Mouse (Mus musculus) thymus, postnatal 10 days (tissue): ENCODE results near the gene Adamts4.

Source experiments
- DNase-seq, 2 experiments: peaks; one replicate each; pipeline ENCODE4 v3.0.0; 2021; ENCODE audit warnings: low spot score in 2 of 2

Adamts4 gene

GRCm38 (mm10) chr1:171249913-171250600, at the start of gene Adamts4:
Adamts4 (plus strand) TSS chr1:171250421.
- no peak for DNase-seq

GRCm38 (mm10) chr1:171200769-171201168, 49.5 kb upstream of the Adamts4 start:
- no peak for DNase-seq

GRCm38 (mm10) chr1:171203471-171204248, 46.6 kb upstream of the Adamts4 start:
- DNase-seq = no peak

DNA sequence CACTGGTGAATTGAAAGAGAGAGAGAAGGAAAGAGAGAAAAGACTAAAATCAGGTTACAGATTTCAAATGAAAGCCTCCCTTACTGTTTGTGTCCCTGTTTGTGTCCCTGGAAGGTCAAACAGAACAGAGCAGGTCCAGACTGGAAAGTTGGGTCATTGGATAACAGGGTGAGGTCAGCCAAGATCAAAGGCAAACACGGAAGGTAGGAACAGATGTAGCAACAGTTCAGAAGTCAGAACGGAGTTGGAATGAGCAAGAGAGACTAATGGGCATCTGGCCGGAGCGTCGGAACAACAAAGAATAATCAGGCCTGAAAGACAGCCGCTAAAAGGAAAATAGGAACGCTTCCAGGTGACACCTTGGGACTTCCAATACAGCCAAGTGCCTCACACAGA, 46.0 kb upstream of the Adamts4 start:
- DNase-seq = no peak

- DNase-seq = no peak
Observed at GRCm38 (mm10) chr1:171205704-171206493, 44.3 kb upstream of the Adamts4 start.

DNA sequence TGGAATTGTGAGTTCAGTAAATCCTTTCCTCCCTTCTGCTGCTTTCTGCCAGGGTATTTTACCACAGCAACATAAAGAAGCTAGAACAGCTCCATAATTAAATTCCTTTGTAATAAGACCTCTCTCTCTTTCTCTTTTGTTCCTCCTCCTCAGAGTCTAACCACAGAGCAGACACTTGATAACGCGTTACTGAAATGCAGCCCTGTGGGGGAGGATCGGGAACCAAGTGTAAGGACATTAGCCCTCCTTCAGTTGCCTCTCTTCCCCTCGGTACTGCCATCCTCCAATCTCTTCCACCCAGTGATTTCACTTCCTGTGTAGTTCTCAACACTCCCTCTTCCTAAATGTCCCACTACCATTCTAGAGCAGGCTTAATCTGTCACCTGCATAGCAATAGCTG, 40.8 kb upstream of the Adamts4 start:
- DNase-seq = no peak

DNA sequence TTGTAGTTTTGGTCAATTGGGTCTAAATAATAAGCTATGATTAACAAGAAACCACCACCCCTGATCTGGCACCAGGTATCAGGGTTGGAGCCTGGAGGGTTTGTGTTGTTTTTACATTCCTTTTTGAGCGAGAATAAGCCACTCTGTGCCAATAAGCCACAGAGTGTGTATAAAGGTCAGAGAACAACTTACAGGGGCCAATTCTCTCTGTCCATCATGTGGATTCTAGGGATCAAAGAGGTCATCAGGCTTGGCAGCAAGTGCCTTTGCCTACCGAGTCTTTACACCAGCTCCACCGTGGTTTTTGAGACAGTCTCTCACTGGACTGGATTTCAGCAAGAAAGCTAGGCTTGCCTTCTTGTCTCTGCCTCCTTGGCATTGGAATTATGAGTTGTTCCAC, 37.4 kb upstream of the Adamts4 start:
- DNase-seq = no peak

- no peak for DNase-seq
Observed at GRCm38 (mm10) chr1:171213801-171214496, 36.3 kb upstream of the Adamts4 start, which contains the start of gene Nr1i3. Nr1i3 (plus strand) TSS chr1:171213970.

DNA sequence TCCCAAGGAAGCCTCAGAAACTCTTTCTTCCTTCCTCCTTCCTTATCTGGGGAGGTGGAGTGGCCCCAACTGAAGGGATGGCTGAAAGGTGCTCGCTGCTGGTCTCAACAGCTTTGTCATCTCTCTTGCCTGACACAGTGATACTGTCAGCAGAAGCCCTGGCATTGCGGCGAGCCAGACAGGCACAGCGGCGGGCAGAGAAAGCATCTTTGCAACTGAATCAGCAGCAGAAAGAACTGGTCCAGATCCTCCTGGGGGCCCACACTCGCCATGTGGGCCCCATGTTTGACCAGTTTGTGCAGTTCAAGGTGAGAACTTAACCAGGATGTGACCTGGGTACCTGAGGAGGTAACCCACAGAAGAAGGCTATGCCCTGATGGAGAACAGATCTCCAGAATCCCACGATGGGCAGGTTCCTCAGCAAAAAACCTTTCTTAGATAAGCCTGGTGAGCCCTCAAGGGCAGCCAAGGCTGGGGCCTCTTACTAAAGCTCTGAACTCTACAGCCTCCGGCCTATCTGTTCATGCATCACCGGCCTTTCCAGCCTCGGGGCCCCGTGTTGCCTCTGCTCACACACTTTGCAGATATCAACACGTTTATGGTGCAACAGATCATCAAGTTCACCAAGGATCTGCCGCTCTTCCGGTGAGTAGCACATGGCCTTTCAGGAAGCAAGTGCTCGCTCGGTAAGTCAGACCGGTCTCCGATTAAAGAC, 33.8 kb upstream of the Adamts4 start:
- DNase-seq = no peak

DNA sequence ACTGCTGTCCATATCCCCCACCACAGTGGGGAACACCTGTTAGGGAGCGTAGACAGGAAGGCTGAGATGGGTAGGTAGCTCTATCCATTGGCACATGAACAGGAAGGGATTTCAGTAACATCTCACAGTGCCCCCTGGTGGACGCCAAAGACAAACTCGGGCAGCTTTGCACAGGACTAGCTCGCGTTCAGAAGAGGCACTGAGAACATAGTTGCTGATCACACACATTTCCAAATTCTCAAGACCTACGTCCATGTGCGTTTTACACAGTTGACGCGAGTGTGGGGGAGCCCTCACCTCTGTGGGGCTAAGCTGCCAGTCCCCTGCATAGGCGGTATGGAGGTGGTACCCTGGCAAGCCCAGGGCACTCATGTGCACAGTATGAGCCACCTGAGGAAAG, 29.4 kb upstream of the Adamts4 start:
- peak; percentile 63 to 86 for DNase-seq

DNA sequence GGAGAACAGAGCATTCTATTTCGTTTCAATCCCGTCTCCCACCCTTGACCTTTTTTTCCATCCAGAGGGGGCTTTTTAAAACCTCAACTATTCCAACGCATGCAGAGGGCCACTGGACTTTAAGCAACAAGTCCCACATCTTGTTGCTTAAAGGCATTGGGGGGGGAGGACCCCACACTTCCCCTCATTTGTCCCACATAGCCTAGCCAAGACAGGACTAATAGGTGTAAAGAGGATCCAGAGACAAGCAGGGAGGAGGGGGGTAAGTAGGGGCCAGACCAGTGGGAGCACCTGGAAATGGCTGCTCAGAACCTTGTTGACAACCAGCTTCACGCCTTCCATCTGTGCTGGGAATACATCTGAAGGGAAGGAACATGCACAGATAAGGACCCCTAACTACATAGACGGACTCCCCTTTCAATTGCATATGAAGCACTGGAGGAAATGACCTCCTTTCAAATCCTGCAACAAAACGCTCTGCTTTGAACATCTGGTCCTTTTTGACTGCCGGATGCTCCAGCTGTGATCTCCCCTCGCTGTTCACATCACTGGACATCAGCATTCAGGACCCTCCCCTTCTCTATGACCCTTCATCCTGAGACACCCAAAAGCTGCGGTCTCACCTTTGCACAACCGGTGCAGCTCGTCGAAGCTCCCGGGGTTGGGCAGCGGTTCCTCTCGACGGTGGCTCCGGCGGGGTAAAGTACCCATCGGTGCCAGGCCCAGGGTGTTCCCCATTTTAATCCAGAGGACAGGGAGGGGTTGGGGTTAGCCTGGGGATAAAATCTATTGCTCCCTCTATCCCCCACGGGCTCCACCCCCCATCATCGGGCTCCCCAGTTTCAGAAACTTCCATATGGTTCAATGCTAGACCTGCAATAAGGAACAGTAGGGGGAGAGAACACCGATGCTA, 28.7 kb upstream of the Adamts4 start:
- peak; percentile 22 to 31 for DNase-seq

DNA sequence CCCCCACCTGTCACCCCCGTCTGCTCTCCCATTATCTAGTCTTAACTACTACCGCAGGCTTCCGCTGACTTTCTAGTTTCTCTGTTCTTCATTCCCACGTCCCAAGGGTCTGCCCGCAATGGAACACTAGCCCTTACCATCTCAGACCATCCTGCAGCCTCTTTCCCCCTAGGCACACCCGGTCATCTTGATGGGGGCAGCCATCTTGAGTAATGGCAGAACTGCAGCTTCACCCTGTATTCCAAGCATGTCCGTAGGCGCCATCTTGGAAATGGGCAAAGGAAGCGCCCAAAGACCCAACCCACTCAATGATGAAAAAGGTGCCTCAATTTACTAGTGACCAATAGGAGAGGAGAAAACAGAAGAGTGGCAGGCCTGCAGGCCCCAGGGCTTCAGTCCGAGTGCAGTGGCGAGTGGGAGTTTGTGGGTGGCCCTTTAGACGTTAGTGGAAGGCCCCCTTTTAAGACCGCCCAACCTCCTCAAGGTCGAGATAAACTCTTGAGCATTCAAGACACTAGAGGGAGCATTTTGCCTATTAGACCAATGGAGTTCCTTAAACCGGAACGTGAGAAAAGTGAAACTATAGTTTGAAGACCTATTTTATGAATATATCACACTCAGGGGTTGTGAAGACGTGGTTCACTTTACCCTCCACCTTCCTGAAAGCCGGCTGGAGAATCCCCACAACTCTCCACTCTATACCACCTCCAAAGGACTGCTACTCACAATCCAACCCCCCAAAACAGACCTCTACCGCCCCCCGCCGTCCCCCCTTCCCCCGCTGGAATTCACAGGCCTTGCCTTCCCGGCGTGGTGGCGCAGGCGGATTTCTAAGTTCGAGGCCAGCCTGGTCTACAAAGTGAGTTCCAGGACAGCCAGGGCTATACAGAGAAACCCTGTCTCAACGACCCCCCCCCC, 27.7 kb upstream of the Adamts4 start, which contains the start of gene Tomm40l:
Gene Tomm40l (minus strand): TSS at position 277 of the 918 bp plus-strand sequence.
- peak; percentile 81 to 90 for DNase-seq

- no peak for DNase-seq
Observed at GRCm38 (mm10) chr1:171223168-171223567, 27.1 kb upstream of the Adamts4 start.

GRCm38 (mm10) chr1:171223796-171224195, 26.4 kb upstream of the Adamts4 start:
- no peak for DNase-seq

DNA sequence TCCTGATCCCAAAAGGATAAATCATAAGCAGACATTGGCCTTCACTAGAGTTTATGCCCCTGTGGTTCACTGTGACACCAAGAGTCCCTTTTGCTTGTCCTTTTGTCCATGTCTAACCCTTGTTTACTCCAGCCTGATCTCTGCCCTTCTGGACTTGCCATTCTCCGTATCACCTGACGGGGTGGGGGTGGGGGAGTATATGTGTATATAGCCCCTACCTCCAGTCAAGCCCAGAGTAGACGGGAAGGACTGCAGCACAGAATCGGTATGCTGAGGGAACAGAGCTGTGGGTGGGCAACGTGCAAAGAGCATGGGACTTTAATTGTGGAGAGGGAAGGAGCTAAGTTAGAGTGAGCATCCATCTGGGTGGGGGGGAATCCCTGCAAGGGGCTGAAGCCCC, 25.4 kb upstream of the Adamts4 start, which contains the start of gene Apoa2:
Gene Apoa2 (plus strand): TSS at position 198 of the 400 bp plus-strand sequence.
- no peak for DNase-seq

DNA sequence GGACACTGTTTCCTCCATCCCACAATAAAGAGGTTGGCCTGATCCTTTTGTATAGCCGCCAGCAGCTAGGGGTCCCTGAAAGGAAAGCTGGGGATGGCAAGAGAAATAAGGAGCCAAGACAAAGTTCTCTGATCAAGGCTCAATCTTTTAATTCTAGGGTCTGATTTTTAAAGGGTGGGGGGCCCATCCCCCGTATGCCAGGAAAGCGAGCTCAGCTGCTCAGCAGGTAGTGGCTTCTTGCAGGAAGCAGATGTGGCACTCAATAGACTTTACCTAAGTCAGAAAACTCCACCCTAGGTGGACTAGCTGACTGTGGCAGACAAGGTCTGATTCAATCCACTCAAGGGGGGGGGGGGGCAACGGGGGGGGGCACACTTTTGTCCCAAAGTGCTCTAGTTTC, 23.4 kb upstream of the Adamts4 start:
- DNase-seq = no peak

DNA sequence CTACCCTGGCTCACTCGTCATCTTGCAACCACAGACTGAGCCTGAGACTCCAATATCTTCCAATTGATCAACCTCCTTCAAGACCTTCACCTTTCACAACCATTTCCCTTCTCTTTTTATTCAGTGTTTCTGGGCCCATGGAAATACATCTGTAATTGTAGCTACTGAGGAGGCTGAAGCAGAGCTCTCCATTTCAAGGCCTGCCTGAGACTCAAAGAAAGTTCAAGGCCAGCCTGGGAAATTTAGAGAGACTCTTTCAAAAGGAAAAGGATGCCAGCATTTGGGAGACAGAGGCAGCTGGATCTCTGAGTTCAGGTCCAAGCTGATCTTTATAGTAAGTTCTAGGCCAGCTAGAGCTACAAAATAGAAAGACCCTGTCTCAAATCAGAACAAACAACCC, 22.3 kb upstream of the Adamts4 start:
- no peak for DNase-seq

GRCm38 (mm10) chr1:171229750-171230149, 20.5 kb upstream of the Adamts4 start:
- no peak for DNase-seq

- DNase-seq = no peak
Observed at GRCm38 (mm10) chr1:171230215-171230614, 20.0 kb upstream of the Adamts4 start.
